Mouse (Mus musculus): ENCODE measurements around the gene Ryr1. TPM values are rescaled to one million over a fixed set of nuclear protein-coding genes. Genes with fewer than 3 reads are reported as not detected.

The Ryr1 gene
- total RNA-seq (2015; ENCODE audit: low replicate concordance), result 0.21 TPM in 1 of 2 replicates, not detected in the other
- under 0.01 TPM in 1 of 2 replicates, not detected in the other for total RNA-seq (2017; ENCODE audit: low replicate concordance)

GRCm38 (mm10) chr7:29124970-29125369 lies at the start of gene Ryr1:
TSS of gene Ryr1 (minus strand) at chr7:29125179.
- 0 out of 2 replicates have a peak, but pooled peaks have one; percentile 60 for ATAC-seq (replicated peaks; ENCODE audit: low FRiP score, poor library complexity, severe bottlenecking)

GRCm38 (mm10) chr7:29172390-29173016 lies 47.5 kb upstream of the Ryr1 start:
- no peak for ATAC-seq (replicated peaks; ENCODE audit: low FRiP score, poor library complexity, severe bottlenecking)

- no peak for ATAC-seq (replicated peaks; ENCODE audit: low FRiP score, poor library complexity, severe bottlenecking)
These were observed 46.7 kb upstream of the Ryr1 start for GRCm38 (mm10) chr7:29171562-29172097.

GRCm38 (mm10) chr7:29170755-29171561 lies 46.0 kb upstream of the Ryr1 start:
- no peak for ATAC-seq (replicated peaks; ENCODE audit: low FRiP score, poor library complexity, severe bottlenecking)

GRCm38 (mm10) chr7:29170066-29170754 lies 45.2 kb upstream of the Ryr1 start, which contains the start of the genes Ggn and Spred3:
TSS of gene Ggn (plus strand) at chr7:29170210.
TSS of gene Spred3 (minus strand) at chr7:29170411.
- peak; percentile 68 for ATAC-seq (replicated peaks; ENCODE audit: low FRiP score, poor library complexity, severe bottlenecking)

GRCm38 (mm10) chr7:29169231-29170065 lies 44.5 kb upstream of the Ryr1 start:
- no peak for ATAC-seq (replicated peaks; ENCODE audit: low FRiP score, poor library complexity, severe bottlenecking)

GRCm38 (mm10) chr7:29168791-29169230 lies 43.8 kb upstream of the Ryr1 start:
- ATAC-seq (replicated peaks; ENCODE audit: low FRiP score, poor library complexity, severe bottlenecking), result no peak

- no peak for ATAC-seq (replicated peaks; ENCODE audit: low FRiP score, poor library complexity, severe bottlenecking)
These were observed 43.2 kb upstream of the Ryr1 start for GRCm38 (mm10) chr7:29168121-29168695.

GRCm38 (mm10) chr7:29167656-29168055 lies 42.7 kb upstream of the Ryr1 start:
- ATAC-seq (replicated peaks; ENCODE audit: low FRiP score, poor library complexity, severe bottlenecking), result no peak

- ATAC-seq (replicated peaks; ENCODE audit: low FRiP score, poor library complexity, severe bottlenecking), result peak; percentile 59; the same call in 1 of the 2 replicates
These were observed 38.0 kb upstream of the Ryr1 start for GRCm38 (mm10) chr7:29162750-29163525.

- ATAC-seq (replicated peaks; ENCODE audit: low FRiP score, poor library complexity, severe bottlenecking), result no peak
These were observed 37.3 kb upstream of the Ryr1 start for GRCm38 (mm10) chr7:29162294-29162693.

GRCm38 (mm10) chr7:29158264-29158663 lies 33.3 kb upstream of the Ryr1 start:
- ATAC-seq (replicated peaks; ENCODE audit: low FRiP score, poor library complexity, severe bottlenecking), result no peak

- ATAC-seq (replicated peaks; ENCODE audit: low FRiP score, poor library complexity, severe bottlenecking), result peak; percentile 77
These were observed 31.1 kb upstream of the Ryr1 start, which contains the start of gene Fam98c for GRCm38 (mm10) chr7:29155838-29156782. TSS of gene Fam98c (minus strand) at chr7:29156234.

GRCm38 (mm10) chr7:29155196-29155837 lies 30.3 kb upstream of the Ryr1 start:
- ATAC-seq (replicated peaks; ENCODE audit: low FRiP score, poor library complexity, severe bottlenecking), result peak; percentile 90

- ATAC-seq (replicated peaks; ENCODE audit: low FRiP score, poor library complexity, severe bottlenecking), result no peak
These were observed 29.2 kb upstream of the Ryr1 start for GRCm38 (mm10) chr7:29154018-29154720.

- no peak for ATAC-seq (replicated peaks; ENCODE audit: low FRiP score, poor library complexity, severe bottlenecking)
These were observed 26.5 kb upstream of the Ryr1 start for GRCm38 (mm10) chr7:29151486-29151885.

All from erythroblast, adult 5-6 weeks (primary cell).